Mouse (Mus musculus) embryonic facial prominence, embryonic 14.5 days (tissue): Measurements from ENCODE around the gene Spdye4a. TPM values are rescaled to one million over a fixed set of nuclear protein-coding genes. Genes with fewer than 3 reads are reported as not detected.
A peak's percentile ranks its signal among the peaks of the same experiment; 100 is the strongest.
"Not testable (repeated sequence)": the region's sequence is repeated elsewhere in the genome, so short reads cannot be mapped to it uniquely, and the experiment has no call there.

Source experiments
- ATAC-seq: fragments of 200-750 bp; cut with Nextera tagmentation; 2 replicates; pipeline ENCODE4 v1.8.0; 2017; ENCODE audit warnings: low read depth, moderate number of reproducible peaks, moderate TSS enrichment
- DNase-seq: peaks from one replicate; pipeline ENCODE4 v3.0.0-alpha.2; 2015; ENCODE audit warnings: low spot score
- H3K27ac ChIP-seq: fragments of 300-500 bp; sonication (generic); replicated peaks from 2 replicates; pipeline ENCODE4 v1.5.1; 2014; ENCODE audit warnings: low read depth, mild to moderate bottlenecking, low read length, moderate library complexity
- H3K27me3 ChIP-seq: fragments of 300-500 bp; sonication (generic); replicated peaks from 2 replicates; pipeline ENCODE4 v1.6.1; 2014; ENCODE audit warnings: low read length; ENCODE audit not compliant: control insufficient read depth, insufficient read depth
- H3K36me3 ChIP-seq: fragments of 300-500 bp; sonication (generic); 2 replicates; pipeline ENCODE4 v1.6.1; 2014; ENCODE audit warnings: low read length, mixed read lengths; ENCODE audit not compliant: control insufficient read depth, insufficient read depth
- H3K4me1 ChIP-seq: fragments of 300-500 bp; sonication (generic); 2 replicates; pipeline ENCODE4 v1.6.1; 2014; ENCODE audit warnings: antibody characterized with exemption, low read length; ENCODE audit not compliant: control insufficient read depth, insufficient read depth
- H3K4me2 ChIP-seq: fragments of 300-500 bp; sonication (generic); 2 replicates; pipeline ENCODE4 v1.6.1; 2014; ENCODE audit warnings: low read depth, mild to moderate bottlenecking, low read length, moderate library complexity, mixed read lengths
- H3K4me3 ChIP-seq: fragments of 300-500 bp; sonication (generic); 2 replicates; pipeline ENCODE4 v1.5.1; 2014; ENCODE audit warnings: low read depth, mild to moderate bottlenecking, low read length
- H3K9ac ChIP-seq: fragments of 300-500 bp; sonication (generic); 2 replicates; pipeline ENCODE4 v1.6.1; 2014; ENCODE audit warnings: low read depth, mild to moderate bottlenecking, low read length, moderate library complexity, mixed read lengths
- H3K9me3 ChIP-seq: fragments of 300-500 bp; sonication (generic); 2 replicates; pipeline ENCODE4 v1.6.1; 2016; ENCODE audit warnings: low read length; ENCODE audit not compliant: control insufficient read depth
- WGBS: fragments of 180-500 bp; shearing (Covaris S2); extraction: QIAGEN DNeasy Blood & Tissue Kit; methylation state at CpG from one replicate; pipeline ENCODE4 v1.1.7; 2014; 5-methylcytosine and 5-hydroxymethylcytosine counted together
- polyA plus RNA-seq: library from polyadenylated mRNA; unstranded; fragments of >200 nt; fragmentation: Nextera tagmentation; extraction: Ambion mirVana; gene quantifications from 2 replicates; pipeline ENCODE4 v1.2.1, GENCODE M21; 2014

Gene Spdye4a
- polyA plus RNA-seq, 1 experiment from 2014 or later: not detected

DNA sequence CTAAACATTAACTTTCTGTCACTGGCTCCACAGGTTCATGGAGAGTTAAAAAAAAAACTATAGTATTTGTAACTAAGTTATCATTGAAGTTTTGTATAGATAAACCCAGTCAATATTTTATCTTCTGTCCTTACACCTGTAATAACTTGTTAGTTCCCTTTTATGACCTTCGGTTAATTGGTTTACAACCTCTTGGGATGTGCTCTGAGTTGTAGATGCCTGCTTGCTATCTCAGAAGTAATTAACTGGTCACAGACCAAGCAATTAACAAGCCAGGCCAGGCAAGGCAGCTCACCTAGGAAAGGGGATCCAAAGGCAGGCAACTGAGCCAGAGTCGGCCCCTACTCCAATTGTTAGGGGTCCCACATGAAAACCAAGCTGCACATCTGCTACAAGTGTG is 12.9 kb downstream of the Spdye4a start:
- 84% methylated on average over 2 of the region's 2 CpGs for WGBS
- DNase-seq: no peak
- no peak for ATAC-seq
- H3K36me3 ChIP-seq: no peaks in the 10 kb centered on the region
- no peak overlapping the region for H3K27ac ChIP-seq
- H3K4me1 ChIP-seq: no peaks in the 10 kb centered on the region
- H3K4me2 ChIP-seq: no peak overlapping the region
- no peak overlapping the region for H3K4me3 ChIP-seq
- peaks cover under 1% of the 10 kb centered on the region; the same call in 1 of the 2 replicates for H3K9me3 ChIP-seq
- no peaks in the 10 kb centered on the region for H3K27me3 ChIP-seq
- no peak overlapping the region for H3K9ac ChIP-seq

- Histone ChIP-seq H3K4me3 (no peak overlapping the region), H3K27me3 (no peaks in the 10 kb centered on the region), H3K9ac (no peak overlapping the region), H3K27ac (no peak overlapping the region), H3K4me1 (no peaks in the 10 kb centered on the region), H3K4me2 (no peak overlapping the region), H3K36me3 (no peaks in the 10 kb centered on the region), H3K9me3 (peaks cover 5% of the 10 kb centered on the region)
- no peak for DNase-seq
- WGBS: 76% methylated on average over 3 of the region's 3 CpGs
- no peak for ATAC-seq
Measured at GRCm38 (mm10) chr5:143205015-143205414, 21.7 kb downstream of the Spdye4a start.

- Histone ChIP-seq H3K9ac (no peak overlapping the region), H3K9me3 (no peaks in the 10 kb centered on the region), H3K27me3 (no peaks in the 10 kb centered on the region), H3K4me3 (no peak overlapping the region), H3K27ac (no peak overlapping the region), H3K4me2 (no peak overlapping the region), H3K4me1 (no peaks in the 10 kb centered on the region), H3K36me3 (no peaks in the 10 kb centered on the region)
- WGBS: 91% methylated on average over 4 of the region's 4 CpGs
- ATAC-seq: no peak
- DNase-seq: no peak
Measured at GRCm38 (mm10) chr5:143196506-143196905, 30.2 kb downstream of the Spdye4a start.

DNA sequence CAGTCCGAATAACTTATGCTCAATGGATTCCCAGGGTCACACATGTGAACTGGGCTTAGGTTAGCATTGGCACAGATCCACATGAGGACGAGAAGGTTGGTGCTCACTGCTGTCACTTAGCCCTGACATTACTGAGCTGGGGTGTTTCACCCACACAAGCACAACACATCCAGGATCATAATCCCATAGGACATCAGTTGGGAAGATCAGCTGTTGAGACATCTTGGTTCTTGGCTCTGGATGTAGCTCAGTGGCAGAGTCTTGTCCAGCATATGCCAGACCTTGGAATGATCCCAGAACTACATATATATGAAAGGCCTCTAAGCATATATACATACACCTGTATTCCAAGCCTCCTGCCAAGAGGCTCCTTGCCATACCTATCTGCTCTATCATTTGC is 31.5 kb downstream of the Spdye4a start:
- Histone ChIP-seq H3K4me2 (no peak overlapping the region), H3K27me3 (no peaks in the 10 kb centered on the region), H3K4me3 (no peak overlapping the region), H3K9me3 (no peaks in the 10 kb centered on the region), H3K27ac (no peak overlapping the region), H3K36me3 (no peaks in the 10 kb centered on the region), H3K4me1 (no peaks in the 10 kb centered on the region), H3K9ac (no peak overlapping the region)
- no peak for ATAC-seq
- 69% methylated on average over 2 of the region's 2 CpGs for WGBS
- DNase-seq: no peak

- not testable (repeated sequence) for H3K9me3 ChIP-seq, H3K4me3 ChIP-seq, H3K27me3 ChIP-seq, H3K9ac ChIP-seq, H3K4me1 ChIP-seq, H3K36me3 ChIP-seq, ATAC-seq, DNase-seq, H3K27ac ChIP-seq, H3K4me2 ChIP-seq
- 68% methylated on average over 8 of the region's 8 CpGs for WGBS
Measured at GRCm38 (mm10) chr5:143194747-143195146, 31.9 kb downstream of the Spdye4a start.

GRCm38 (mm10) chr5:143192806-143193205 is 33.9 kb downstream of the Spdye4a start:
- Histone ChIP-seq H3K9ac (no peak overlapping the region), H3K9me3 (no peaks in the 10 kb centered on the region), H3K27ac (no peak overlapping the region), H3K4me2 (no peak overlapping the region), H3K4me3 (no peak overlapping the region), H3K36me3 (no peaks in the 10 kb centered on the region), H3K27me3 (no peaks in the 10 kb centered on the region), H3K4me1 (no peaks in the 10 kb centered on the region)
- DNase-seq (no peak), ATAC-seq (no peak)
- WGBS: 89% methylated on average over 8 of the region's 8 CpGs

- ATAC-seq, H3K9ac ChIP-seq, H3K4me2 ChIP-seq, H3K27ac ChIP-seq, H3K36me3 ChIP-seq, H3K9me3 ChIP-seq, H3K4me1 ChIP-seq, H3K27me3 ChIP-seq, H3K4me3 ChIP-seq, DNase-seq: not testable (repeated sequence)
- no CpG with 5 or more reads among the region's 1 CpGs for WGBS
Measured at GRCm38 (mm10) chr5:143188014-143188413, 38.7 kb downstream of the Spdye4a start.

DNA sequence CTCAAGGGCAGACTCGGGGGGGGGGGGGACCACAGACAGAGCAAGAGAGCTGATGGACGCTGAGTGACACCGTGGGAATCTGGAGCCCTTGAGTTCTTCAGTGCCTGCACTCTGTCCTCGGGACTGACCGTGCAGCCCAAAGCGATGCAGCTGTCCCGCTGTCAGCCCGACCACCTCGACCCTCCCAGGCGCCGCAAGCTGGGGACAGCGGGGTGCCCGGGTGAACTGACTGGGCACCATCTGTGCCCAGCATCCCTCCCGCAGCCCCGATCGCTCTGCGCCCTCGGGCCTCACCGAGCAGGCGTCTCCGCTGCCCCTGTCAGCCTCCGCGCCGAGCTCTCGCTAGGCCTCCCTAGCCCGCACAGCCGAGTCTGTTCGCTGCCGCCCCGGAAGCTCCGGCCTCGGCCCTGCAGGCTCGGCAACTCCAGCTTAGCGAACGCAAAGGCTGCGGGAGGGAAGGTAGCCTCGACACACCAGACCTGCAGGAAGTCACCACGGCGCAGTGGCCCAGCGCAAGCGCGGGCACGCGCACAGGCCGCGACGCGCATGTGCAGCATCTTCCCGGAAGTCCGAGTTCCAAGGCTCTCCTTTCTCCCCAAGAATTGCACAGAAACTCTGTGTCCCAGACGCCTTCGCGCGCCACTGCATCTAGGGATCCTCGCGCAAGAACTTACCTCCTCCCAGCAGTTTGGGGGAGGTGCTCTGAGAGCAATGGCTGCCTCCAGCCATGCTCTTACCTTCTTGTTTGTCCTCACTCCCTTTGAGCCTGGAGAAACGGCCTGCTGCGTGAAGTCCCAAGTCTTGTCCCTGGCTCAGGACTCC is 46.2 kb downstream of the Spdye4a start, which contains the start of the genes Rbak and Spdye4b:
Gene Rbak, minus strand, starts transcription at position 521 of the 822 bp plus-strand sequence.
Gene Spdye4b, plus strand, starts transcription at position 763 of the 822 bp plus-strand sequence.
- Histone ChIP-seq H3K9ac (peak within 1 kb of the TSS; percentile 94), H3K36me3 (peaks cover 32% of the 10 kb centered on the region), H3K9me3 (peaks cover 7% of the 10 kb centered on the region; the same call in 1 of the 2 replicates), H3K4me2 (peak within 1 kb of the TSS; percentile 85), H3K4me1 (peaks cover 12% of the 10 kb centered on the region; the same call in 1 of the 2 replicates), H3K27me3 (no peaks in the 10 kb centered on the region; the same call in 1 of the 2 replicates), H3K27ac (peak within 1 kb of the TSS; percentile 81), H3K4me3 (peak within 1 kb of the TSS; percentile 85)
- peak; percentile 99 for DNase-seq
- WGBS: 1% methylated on average over 44 of the region's 58 CpGs
- ATAC-seq: peak; percentile 99
